Mouse (Mus musculus) MEL (cell line): ENCODE data around the gene Gtf2h5.

Source experiments
- BHLHE40 ChIP-seq: IDR thresholded peaks from 2 replicates; pipeline ENCODE4 v1.6.1; 2012; ENCODE audit warnings: low read depth, mild to moderate bottlenecking, inconsistent platforms, low read length, improper control_type of control experiment, borderline replicate concordance
- CHD2 ChIP-seq: IDR thresholded peaks from 2 replicates; pipeline ENCODE4 v1.6.1; 2011; ENCODE audit warnings: low read length, improper control_type of control experiment
- CTCF ChIP-seq, 3 experiments: IDR thresholded peaks in 2 of 3; conservative IDR thresholded peaks in 1 of 3; 2 replicates each; pipeline ENCODE4 v1.5.1; 2011 to 2012; ENCODE audit warnings: low read length in 3 of 3, low read depth in 2 of 3, mild to moderate bottlenecking in 2 of 3, improper control_type of control experiment in 1 of 3, inconsistent platforms in 1 of 3, mixed read lengths in 1 of 3, moderate library complexity in 1 of 3; ENCODE audit not compliant: control insufficient read depth in 1 of 3, insufficient read depth in 1 of 3, poor library complexity in 1 of 3, severe bottlenecking in 1 of 3
- ETS1 ChIP-seq: IDR thresholded peaks from 2 replicates; pipeline ENCODE4 v1.6.1; 2012; ENCODE audit warnings: low read depth, mild to moderate bottlenecking, inconsistent platforms, low read length, improper control_type of control experiment, moderate library complexity
- MEF2A ChIP-seq: IDR thresholded peaks from 2 replicates; pipeline ENCODE4 v1.6.1; 2014; ENCODE audit warnings: low read depth, mild to moderate bottlenecking, inconsistent platforms, low read length, improper control_type of control experiment; ENCODE audit not compliant: poor library complexity, insufficient replicate concordance, severe bottlenecking; ENCODE audit errors: extremely low read depth
- MXI1 ChIP-seq: IDR thresholded peaks from 2 replicates; pipeline ENCODE4 v1.6.1; 2011; ENCODE audit warnings: mild to moderate bottlenecking, low read depth, low read length, improper control_type of control experiment
- MYC ChIP-seq: IDR thresholded peaks from 2 replicates; pipeline ENCODE4 v1.6.1; 2011; ENCODE audit warnings: low read depth, mild to moderate bottlenecking, low read length, improper control_type of control experiment, moderate library complexity
- NRF1 ChIP-seq: IDR thresholded peaks from 2 replicates; pipeline ENCODE4 v1.6.1; 2014; ENCODE audit warnings: low read depth, mild to moderate bottlenecking, inconsistent platforms, low read length, improper control_type of control experiment, moderate library complexity; ENCODE audit not compliant: poor library complexity, insufficient read depth, severe bottlenecking
- POLR2A ChIP-seq, 2 experiments: IDR thresholded peaks; 2 replicates each; pipeline ENCODE4 v1.6.1; 2011 to 2012; ENCODE audit warnings: low read length in 2 of 2, mild to moderate bottlenecking in 2 of 2, control low read depth in 1 of 2, improper control_type of control experiment in 1 of 2, low read depth in 1 of 2, moderate library complexity in 1 of 2; ENCODE audit not compliant: control insufficient read depth in 1 of 2, insufficient read depth in 1 of 2, poor library complexity in 1 of 2
- POLR2AphosphoS2 ChIP-seq: IDR thresholded peaks from 2 replicates; pipeline ENCODE4 v1.6.1; 2011; ENCODE audit warnings: low read length, improper control_type of control experiment
- RAD21 ChIP-seq: IDR thresholded peaks from 2 replicates; pipeline ENCODE4 v1.6.1; 2011; ENCODE audit warnings: mild to moderate bottlenecking, low read depth, low read length, improper control_type of control experiment
- TBP ChIP-seq: IDR thresholded peaks from 2 replicates; pipeline ENCODE4 v1.8.0; 2011; ENCODE audit warnings: low read depth, low read length, improper control_type of control experiment
- UBTF ChIP-seq: IDR thresholded peaks from 2 replicates; pipeline ENCODE4 v1.6.1; 2012; ENCODE audit warnings: low read depth, mild to moderate bottlenecking, inconsistent platforms, low read length, improper control_type of control experiment, moderate library complexity, borderline replicate concordance; ENCODE audit not compliant: insufficient read depth
- ZC3H11A ChIP-seq: IDR thresholded peaks from 2 replicates; pipeline ENCODE4 v1.6.1; 2012; ENCODE audit warnings: low read depth, mild to moderate bottlenecking, inconsistent platforms, low read length, improper control_type of control experiment

DNA sequence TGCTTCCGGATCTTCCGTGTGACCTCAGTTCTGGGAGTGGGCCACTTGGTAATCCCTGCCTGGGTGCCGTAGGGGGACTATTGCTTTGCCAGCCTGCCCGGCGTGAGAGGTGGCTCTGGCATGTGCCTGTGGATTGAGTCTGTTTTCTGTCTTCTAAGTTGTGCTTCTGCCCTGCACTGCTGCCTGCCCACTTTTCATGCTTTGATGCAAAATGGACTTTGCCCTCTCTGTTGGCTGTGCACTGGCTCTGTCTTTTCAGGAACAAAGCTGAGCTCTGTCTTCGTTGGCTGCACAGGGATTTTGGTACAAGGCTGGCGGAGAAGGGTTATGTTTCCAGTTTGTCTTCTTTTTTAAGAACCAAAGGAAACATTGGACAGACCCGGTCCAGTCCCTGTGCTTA, 43.1 kb upstream of the Gtf2h5 start:
- no peak for TF ChIP-seq POLR2A (IDR thresholded peaks at IDR 0.05; ENCODE audit: control insufficient read depth in 1 of 2, insufficient read depth in 1 of 2, low read depth in 1 of 2, low read length in 2 of 2, poor library complexity in 1 of 2)
- TF ChIP-seq POLR2AphosphoS2 = no peak
- TF ChIP-seq CTCF (IDR thresholded peaks at IDR 0.05 in 2 of 3, conservative IDR thresholded peaks at IDR 0.05 in 1 of 3; ENCODE audit: control insufficient read depth in 1 of 3, insufficient read depth in 1 of 3, low read depth in 2 of 3, low read length in 3 of 3, poor library complexity in 1 of 3, severe bottlenecking in 1 of 3) = no peak
- no peak for TF ChIP-seq MXI1
- TF ChIP-seq TBP = no peak
- no peak for TF ChIP-seq ETS1
- no peak for TF ChIP-seq CHD2
- no peak for TF ChIP-seq RAD21
- no peak for TF ChIP-seq MEF2A
- TF ChIP-seq BHLHE40 = no peak
- no peak for TF ChIP-seq UBTF
- TF ChIP-seq MYC = no peak
- TF ChIP-seq NRF1 = no peak
- TF ChIP-seq ZC3H11A = no peak
